Mouse (Mus musculus): ENCODE data around the gene Ivl. TPM values are rescaled to one million over a fixed set of nuclear protein-coding genes. Genes with fewer than 3 reads are reported as not detected.

Ivl gene
- polyA plus RNA-seq, 2 experiments: 0.03 TPM; not detected in 1

GRCm38 (mm10) chr3:92585055-92585454 lies 11.5 kb upstream of the Ivl start:
- no peak for ATAC-seq (ENCODE audit: insufficient read depth)
- Histone ChIP-seq H3K27ac (no peak overlapping the region), H3K4me3 (ENCODE audit: insufficient read depth in 1 of 2, low read depth in 2 of 2, low read length in 2 of 2) (no peak overlapping the region), H3K9me3 (ENCODE audit: control insufficient read depth, low read length) (no peaks in the 10 kb centered on the region), H3K4me2 (ENCODE audit: low read depth) (no peak overlapping the region), H3K27me3 (ENCODE audit: control insufficient read depth, insufficient read depth, low read length) (no peaks in the 10 kb centered on the region), H3K4me1 (replicated peaks; ENCODE audit: control insufficient read depth in 2 of 2, insufficient read depth in 2 of 2, low read length in 1 of 2) (no peaks in the 10 kb centered on the region), H3K9ac (replicated peaks) (no peak overlapping the region), H3K36me3 (replicated peaks; ENCODE audit: control insufficient read depth, insufficient read depth, low read depth) (no peaks in the 10 kb centered on the region)
- no peak for TF ChIP-seq EP300 (IDR thresholded peaks at IDR 0.05; ENCODE audit: low read depth)
- TF ChIP-seq CTCF (IDR thresholded peaks at IDR 0.05; ENCODE audit: low read depth): no peak
- 47% methylated on average over 1 of the region's 1 CpGs for WGBS (ENCODE audit: insufficient replicate concordance)
- DNase-seq (ENCODE audit: low read depth in 3 of 3, low spot score in 3 of 3): no peak

GRCm38 (mm10) chr3:92583164-92583826 lies 9.8 kb upstream of the Ivl start:
- DNase-seq (ENCODE audit: low read depth in 3 of 3, low spot score in 3 of 3) (no peak), ATAC-seq (ENCODE audit: insufficient read depth) (no peak)
- H3K27ac ChIP-seq: no peak overlapping the region
- H3K9ac ChIP-seq (replicated peaks): no peak overlapping the region
- no peak overlapping the region for H3K4me3 ChIP-seq (ENCODE audit: insufficient read depth in 1 of 2, low read depth in 2 of 2, low read length in 2 of 2)
- H3K4me2 ChIP-seq (ENCODE audit: low read depth): no peak overlapping the region
- H3K4me1 ChIP-seq (replicated peaks; ENCODE audit: control insufficient read depth in 2 of 2, insufficient read depth in 2 of 2, low read length in 1 of 2): no peaks in the 10 kb centered on the region
- no peaks in the 10 kb centered on the region for H3K27me3 ChIP-seq (ENCODE audit: control insufficient read depth, insufficient read depth, low read length)
- H3K9me3 ChIP-seq (ENCODE audit: control insufficient read depth, low read length): no peaks in the 10 kb centered on the region
- WGBS (ENCODE audit: insufficient replicate concordance): 52% methylated on average over 3 of the region's 3 CpGs
- no peaks in the 10 kb centered on the region for H3K36me3 ChIP-seq (replicated peaks; ENCODE audit: control insufficient read depth, insufficient read depth, low read depth)
- TF ChIP-seq EP300 (IDR thresholded peaks at IDR 0.05; ENCODE audit: low read depth) (no peak), CTCF (IDR thresholded peaks at IDR 0.05; ENCODE audit: low read depth) (no peak)

GRCm38 (mm10) chr3:92579508-92579907 lies 6.0 kb upstream of the Ivl start:
- Histone ChIP-seq H3K9me3 (ENCODE audit: control insufficient read depth, low read length) (no peaks in the 10 kb centered on the region), H3K27me3 (ENCODE audit: control insufficient read depth, insufficient read depth, low read length) (no peaks in the 10 kb centered on the region), H3K9ac (replicated peaks) (no peak overlapping the region), H3K27ac (no peak overlapping the region), H3K4me3 (ENCODE audit: insufficient read depth in 1 of 2, low read depth in 2 of 2, low read length in 2 of 2) (no peak overlapping the region), H3K4me2 (ENCODE audit: low read depth) (no peak overlapping the region), H3K4me1 (replicated peaks; ENCODE audit: control insufficient read depth in 2 of 2, insufficient read depth in 2 of 2, low read length in 1 of 2) (no peaks in the 10 kb centered on the region), H3K36me3 (replicated peaks; ENCODE audit: control insufficient read depth, insufficient read depth, low read depth) (no peaks in the 10 kb centered on the region)
- no peak for ATAC-seq (ENCODE audit: insufficient read depth)
- no peak for DNase-seq (ENCODE audit: low read depth in 3 of 3, low spot score in 3 of 3)
- 60% methylated on average over 1 of the region's 1 CpGs for WGBS (ENCODE audit: insufficient replicate concordance)
- TF ChIP-seq CTCF (IDR thresholded peaks at IDR 0.05; ENCODE audit: low read depth) (no peak), EP300 (IDR thresholded peaks at IDR 0.05; ENCODE audit: low read depth) (no peak)

- DNase-seq (ENCODE audit: low read depth in 3 of 3, low spot score in 3 of 3): no peak
- TF ChIP-seq CTCF (IDR thresholded peaks at IDR 0.05; ENCODE audit: low read depth): no peak
- TF ChIP-seq EP300 (IDR thresholded peaks at IDR 0.05; ENCODE audit: low read depth): no peak
- H3K27ac ChIP-seq: no peak overlapping the region
Observed at GRCm38 (mm10) chr3:92578652-92579413, 5.3 kb upstream of the Ivl start.

GRCm38 (mm10) chr3:92572514-92573155 lies 900 bp downstream of the Ivl start:
- Histone ChIP-seq H3K27ac (no peak overlapping the region), H3K36me3 (replicated peaks; ENCODE audit: control insufficient read depth, insufficient read depth, low read depth) (no peaks in the 10 kb centered on the region), H3K4me2 (ENCODE audit: low read depth) (no peak overlapping the region), H3K4me1 (replicated peaks; ENCODE audit: control insufficient read depth in 2 of 2, insufficient read depth in 2 of 2, low read length in 1 of 2) (no peaks in the 10 kb centered on the region), H3K27me3 (ENCODE audit: control insufficient read depth, insufficient read depth, low read length) (no peaks in the 10 kb centered on the region), H3K4me3 (ENCODE audit: insufficient read depth in 1 of 2, low read depth in 2 of 2, low read length in 2 of 2) (no peak overlapping the region), H3K9me3 (ENCODE audit: control insufficient read depth, low read length) (no peaks in the 10 kb centered on the region), H3K9ac (replicated peaks) (no peak overlapping the region)
- 22% methylated on average over 2 of the region's 2 CpGs for WGBS (ENCODE audit: insufficient replicate concordance)
- TF ChIP-seq EP300 (IDR thresholded peaks at IDR 0.05; ENCODE audit: low read depth) (no peak), CTCF (IDR thresholded peaks at IDR 0.05; ENCODE audit: low read depth) (no peak)
- ATAC-seq (ENCODE audit: insufficient read depth) (no peak), DNase-seq (ENCODE audit: low read depth in 3 of 3, low spot score in 3 of 3) (no peak)

More at GRCm38 (mm10) chr3:92578652-92579413, 5.3 kb upstream of the Ivl start:
- no peak overlapping the region for H3K4me2 ChIP-seq (ENCODE audit: low read depth)
- H3K36me3 ChIP-seq (replicated peaks; ENCODE audit: control insufficient read depth, insufficient read depth, low read depth): no peaks in the 10 kb centered on the region
- no peak overlapping the region for H3K4me3 ChIP-seq (ENCODE audit: insufficient read depth in 1 of 2, low read depth in 2 of 2, low read length in 2 of 2)
- no peak for ATAC-seq (ENCODE audit: insufficient read depth)
- no peaks in the 10 kb centered on the region for H3K4me1 ChIP-seq (replicated peaks; ENCODE audit: control insufficient read depth in 2 of 2, insufficient read depth in 2 of 2, low read length in 1 of 2)
- 51% methylated on average over 4 of the region's 4 CpGs for WGBS (ENCODE audit: insufficient replicate concordance)
- H3K9me3 ChIP-seq (ENCODE audit: control insufficient read depth, low read length): no peaks in the 10 kb centered on the region
- no peak overlapping the region for H3K9ac ChIP-seq (replicated peaks)
- no peaks in the 10 kb centered on the region for H3K27me3 ChIP-seq (ENCODE audit: control insufficient read depth, insufficient read depth, low read length)
